Mouse (Mus musculus) myocyte (in vitro differentiated cells): ENCODE results near the gene Fdx1.

ENCODE experiments used
- E2F4 ChIP-seq: IDR thresholded peaks from one replicate; pipeline ENCODE4 v1.6.1; 2011; ENCODE audit warnings: mild to moderate bottlenecking, control low read depth, moderate library complexity; ENCODE audit not compliant: insufficient read depth
- MAX ChIP-seq: IDR thresholded peaks from one replicate; pipeline ENCODE4 v1.6.1; 2011; ENCODE audit warnings: low read depth, mild to moderate bottlenecking, control low read depth
- MYOD1 ChIP-seq, 3 experiments: IDR thresholded peaks; one replicate each; pipeline ENCODE4 v1.6.1; 2011; ENCODE audit warnings: control low read depth in 2 of 3, low read depth in 2 of 3, mild to moderate bottlenecking in 2 of 3, moderate library complexity in 1 of 3; ENCODE audit not compliant: insufficient read length in 2 of 3, control insufficient read depth in 1 of 3
- POLR2A ChIP-seq: IDR thresholded peaks from one replicate; pipeline ENCODE4 v1.6.1; 2011; ENCODE audit warnings: low read depth, mild to moderate bottlenecking, control low read depth, moderate library complexity; ENCODE audit not compliant: insufficient read length
- POLR2AphosphoS2 ChIP-seq: IDR thresholded peaks from one replicate; pipeline ENCODE4 v1.6.1; 2011; ENCODE audit warnings: low read depth, control low read depth; ENCODE audit not compliant: insufficient read length
- REST ChIP-seq: IDR thresholded peaks from one replicate; pipeline ENCODE4 v1.6.1; 2011; ENCODE audit warnings: mild to moderate bottlenecking, control low read depth, moderate library complexity; ENCODE audit not compliant: insufficient read depth, insufficient read length
- TCF12 ChIP-seq: IDR thresholded peaks from one replicate; pipeline ENCODE4 v1.6.1; 2011; ENCODE audit warnings: mild to moderate bottlenecking, control low read depth; ENCODE audit not compliant: poor library complexity, insufficient read depth, severe bottlenecking
- USF1 ChIP-seq: IDR thresholded peaks from one replicate; pipeline ENCODE4 v1.6.1; 2011; ENCODE audit warnings: low read depth, mild to moderate bottlenecking, control low read depth, moderate library complexity

DNA sequence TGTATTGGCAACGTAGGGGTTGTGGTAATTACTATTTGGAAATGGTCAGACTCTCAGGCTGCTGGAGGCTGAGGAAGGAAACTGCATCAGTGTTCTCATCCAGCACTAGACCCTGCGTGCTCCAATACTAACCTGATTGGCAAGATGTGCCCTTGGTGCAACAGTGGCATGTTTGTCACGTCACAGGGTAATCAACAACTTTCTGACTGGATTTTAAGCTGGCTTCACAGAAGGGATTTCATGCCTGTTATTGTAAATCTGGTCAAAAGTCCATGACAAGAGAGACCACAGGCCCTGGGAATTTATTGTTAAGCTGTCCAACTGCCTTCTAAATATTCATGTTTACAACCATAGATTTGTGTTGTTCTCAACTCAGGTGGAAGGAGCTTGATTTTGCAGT is 13.1 kb downstream of the Fdx1 start:
- no peak for TF ChIP-seq POLR2A
- no peak for TF ChIP-seq USF1
- TF ChIP-seq TCF12, result no peak
- no peak for TF ChIP-seq REST
- TF ChIP-seq E2F4, result no peak
- no peak for TF ChIP-seq MAX
- no peak for TF ChIP-seq POLR2AphosphoS2
- no peak for TF ChIP-seq MYOD1 (IDR thresholded peaks at IDR 0.05; ENCODE audit: control insufficient read depth in 1 of 3, insufficient read length in 2 of 3, low read depth in 2 of 3)
